Mouse (Mus musculus) right cerebral cortex, postnatal 36 days (tissue): ENCODE data around the gene Pdk4.

Source experiments
- DNase-seq, 2 experiments: peaks; one replicate each; pipeline ENCODE4 v3.0.0; 2022; ENCODE audit warnings: low spot score in 2 of 2, mixed read lengths in 1 of 2

Gene Pdk4

GRCm38 (mm10) chr6:5495961-5496853 is at the start of gene Pdk4:
Gene Pdk4, minus strand, starts transcription at chr6:5496309.
- peak; percentile 48 to 59 for DNase-seq

- no peak for DNase-seq
Measured at GRCm38 (mm10) chr6:5537855-5538365, 41.8 kb upstream of the Pdk4 start.

DNA sequence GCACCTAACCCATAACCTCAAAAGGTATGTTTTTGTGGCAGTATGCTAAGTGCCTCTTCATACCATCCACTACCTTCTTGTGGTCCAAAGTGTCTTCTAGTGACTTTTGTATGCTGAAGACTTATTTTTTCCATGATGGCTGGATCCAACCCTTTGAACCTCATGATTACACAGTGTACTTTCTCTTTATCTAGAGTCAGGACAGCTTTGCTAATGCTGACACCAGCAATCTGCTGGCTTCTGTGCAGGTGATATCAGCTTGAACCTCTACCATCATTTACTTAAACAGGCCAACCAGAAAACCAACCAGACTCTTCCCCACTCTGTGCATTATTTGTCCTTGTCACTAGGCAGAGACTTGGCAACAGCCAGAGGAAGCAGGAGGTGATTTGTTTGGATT is 39.6 kb upstream of the Pdk4 start:
- no peak for DNase-seq

- DNase-seq, result no peak
Measured at GRCm38 (mm10) chr6:5517091-5517490, 21.0 kb upstream of the Pdk4 start.

GRCm38 (mm10) chr6:5509757-5510156 is 13.6 kb upstream of the Pdk4 start:
- no peak for DNase-seq

DNA sequence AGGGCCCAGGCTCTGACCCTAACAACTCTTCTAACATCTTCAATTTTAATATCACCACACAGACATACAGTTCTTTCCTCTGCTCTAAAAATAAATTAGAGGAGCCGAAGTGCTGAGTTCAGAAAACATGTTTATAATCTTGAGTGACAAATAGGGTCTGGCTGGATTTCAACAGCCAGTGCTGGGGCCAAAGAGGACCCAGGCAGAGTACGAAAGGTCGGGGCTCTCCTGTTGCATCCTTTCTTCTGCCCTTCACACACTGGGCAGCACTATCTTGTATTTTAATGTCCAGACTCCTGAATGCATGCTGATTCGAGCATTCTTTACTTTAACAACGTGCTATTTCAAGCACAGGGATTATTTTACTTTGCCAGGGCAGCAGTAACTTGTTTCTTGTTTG is 13.2 kb upstream of the Pdk4 start:
- DNase-seq, result no peak

DNA sequence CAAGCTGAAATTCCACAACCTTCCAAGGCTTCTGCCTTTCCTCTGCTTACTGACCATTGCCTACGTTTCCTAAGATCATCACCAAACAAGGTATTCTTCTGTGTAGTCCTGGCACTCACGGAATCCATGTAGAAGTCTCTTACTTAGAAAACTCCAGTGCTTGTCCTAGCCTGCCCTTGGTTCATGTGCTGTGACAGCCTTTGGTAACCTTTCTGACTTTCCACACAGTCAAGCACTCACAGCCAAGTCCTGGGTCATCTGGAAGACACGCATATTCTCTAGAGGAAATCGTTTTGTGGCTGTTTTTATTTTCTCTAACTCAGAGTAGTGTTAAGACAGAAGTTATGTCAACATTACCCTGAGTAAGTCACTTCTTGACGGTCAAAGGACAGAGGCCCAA is 11.7 kb upstream of the Pdk4 start:
- DNase-seq, result no peak

- DNase-seq, result no peak
Measured at GRCm38 (mm10) chr6:5506271-5506670, 10.2 kb upstream of the Pdk4 start.

GRCm38 (mm10) chr6:5502810-5503209 is 6.7 kb upstream of the Pdk4 start:
- DNase-seq, result no peak

- DNase-seq, result no peak
Measured at GRCm38 (mm10) chr6:5501551-5501950, 5.4 kb upstream of the Pdk4 start.

DNA sequence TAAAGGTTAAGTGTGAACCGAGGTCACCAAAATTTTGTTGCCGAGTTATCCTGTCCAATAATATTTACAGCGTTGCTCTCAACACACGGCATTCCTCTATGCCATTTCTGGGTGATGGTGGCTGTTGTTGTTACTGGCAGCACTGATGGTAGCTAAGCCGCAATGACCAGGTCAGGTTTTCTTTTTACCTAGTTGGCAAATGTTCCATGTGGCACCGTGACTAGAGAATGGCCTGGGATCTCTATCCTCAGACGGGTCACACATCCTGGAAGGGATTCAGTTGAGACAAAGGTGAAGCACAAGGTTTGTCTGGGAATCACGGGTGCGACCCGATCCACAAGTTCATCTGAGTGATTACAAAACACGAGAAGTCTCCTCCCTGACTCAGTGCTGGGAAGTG is 2.6 kb upstream of the Pdk4 start:
- DNase-seq, result no peak

DNA sequence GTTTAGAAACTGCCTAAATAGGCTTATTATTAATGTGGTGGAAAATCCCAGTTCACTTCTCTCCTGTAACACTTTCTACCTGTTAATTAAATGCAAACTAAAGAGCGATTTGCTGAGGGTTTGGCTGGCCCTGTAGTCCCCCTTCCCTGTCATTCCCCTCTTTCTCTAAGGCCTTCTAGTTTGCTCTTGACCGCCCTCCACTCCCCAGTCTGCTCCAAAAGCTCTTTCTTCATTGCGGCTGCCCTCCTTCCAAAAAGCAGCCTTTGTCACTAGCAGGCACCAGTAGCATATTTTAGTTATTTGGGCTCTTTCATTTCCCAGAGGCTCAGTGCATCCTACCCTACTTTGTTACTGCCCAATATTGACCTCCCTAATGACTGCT is 736 bp upstream of the Pdk4 start:
- DNase-seq, result no peak

DNA sequence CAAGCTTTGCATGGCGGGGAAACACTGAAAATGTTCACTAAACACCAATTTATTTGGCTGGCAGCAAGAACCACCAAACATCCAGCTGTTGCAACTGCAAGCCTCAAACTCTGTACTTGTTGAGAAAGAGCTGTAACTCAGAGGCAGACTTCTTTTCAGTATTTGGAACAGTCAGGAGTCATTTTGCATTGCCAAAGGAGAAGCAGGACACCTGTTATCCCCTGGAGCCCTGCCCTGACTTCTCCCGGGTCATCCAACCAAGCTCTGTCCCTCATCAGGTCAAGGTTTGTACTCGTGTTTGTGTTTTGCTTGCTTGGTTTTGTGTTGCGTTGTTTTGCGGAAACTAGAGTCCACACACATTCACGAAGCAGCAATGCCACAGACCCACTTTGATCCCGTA is 11.1 kb downstream of the Pdk4 start:
- DNase-seq, result no peak

GRCm38 (mm10) chr6:5482270-5482783 is 13.8 kb downstream of the Pdk4 start:
- no peak for DNase-seq

- DNase-seq, result no peak
Measured at GRCm38 (mm10) chr6:5481066-5481465, 15.0 kb downstream of the Pdk4 start.

GRCm38 (mm10) chr6:5474021-5474420 is 22.1 kb downstream of the Pdk4 start:
- no peak for DNase-seq

- no peak for DNase-seq
Measured at GRCm38 (mm10) chr6:5472692-5473091, 23.4 kb downstream of the Pdk4 start.

DNA sequence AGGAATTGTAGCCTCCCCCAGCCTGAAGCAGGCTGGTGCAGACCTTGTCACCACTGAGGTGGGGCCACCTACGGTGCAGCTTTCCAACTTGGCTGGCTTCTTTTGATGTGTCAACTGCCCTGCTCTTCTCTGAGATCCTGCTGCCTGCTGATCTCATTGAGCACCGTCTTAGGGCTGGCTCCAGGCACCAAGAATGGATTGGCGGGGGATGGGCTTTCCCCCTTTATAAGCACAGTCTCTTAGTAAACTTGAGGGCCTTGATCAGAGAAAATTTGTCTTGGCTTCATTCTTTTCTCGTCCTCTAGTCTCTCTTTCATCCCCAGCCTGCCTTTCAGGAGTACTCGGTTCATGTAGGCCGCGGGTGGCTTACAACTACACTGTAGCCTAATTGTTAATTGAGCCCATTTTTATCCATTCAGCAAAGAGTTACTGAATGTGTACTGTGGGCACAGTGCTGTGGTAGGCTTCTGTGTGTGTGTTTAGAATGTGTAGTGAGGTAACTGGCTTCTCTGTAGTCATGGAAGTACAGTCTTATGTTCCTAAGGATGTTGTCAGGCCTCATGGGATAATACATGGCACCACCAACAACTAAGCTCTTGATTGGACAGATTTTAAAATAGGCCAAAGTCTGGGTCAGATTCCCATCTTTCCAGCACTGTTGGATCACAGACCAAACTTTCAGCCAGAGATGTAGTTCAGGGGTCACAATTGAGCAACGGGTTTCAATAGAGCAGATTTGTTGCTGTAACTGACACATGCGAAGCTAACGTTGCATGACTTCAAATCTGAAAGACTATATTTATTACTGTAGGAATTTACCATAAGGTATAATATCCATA is 25.4 kb downstream of the Pdk4 start:
- DNase-seq, result no peak

DNA sequence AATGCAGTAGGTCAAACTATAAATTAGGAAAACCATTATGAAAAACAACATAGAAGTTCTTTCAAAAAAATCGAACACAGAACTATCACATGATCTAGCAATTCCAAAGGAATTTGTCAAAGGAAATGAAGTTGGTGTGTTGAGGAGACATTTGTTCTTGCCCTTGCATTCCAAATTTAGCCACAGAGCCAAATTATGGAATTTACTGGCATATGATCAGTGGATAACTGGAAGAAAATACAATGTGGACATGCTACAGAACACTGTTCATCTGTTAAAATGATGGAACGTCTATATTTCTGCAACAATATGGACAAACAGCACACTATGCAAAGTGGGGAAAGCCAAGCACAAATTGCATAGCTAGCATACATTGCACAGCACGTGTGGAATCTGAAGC is 40.3 kb downstream of the Pdk4 start:
- no peak for DNase-seq

DNA sequence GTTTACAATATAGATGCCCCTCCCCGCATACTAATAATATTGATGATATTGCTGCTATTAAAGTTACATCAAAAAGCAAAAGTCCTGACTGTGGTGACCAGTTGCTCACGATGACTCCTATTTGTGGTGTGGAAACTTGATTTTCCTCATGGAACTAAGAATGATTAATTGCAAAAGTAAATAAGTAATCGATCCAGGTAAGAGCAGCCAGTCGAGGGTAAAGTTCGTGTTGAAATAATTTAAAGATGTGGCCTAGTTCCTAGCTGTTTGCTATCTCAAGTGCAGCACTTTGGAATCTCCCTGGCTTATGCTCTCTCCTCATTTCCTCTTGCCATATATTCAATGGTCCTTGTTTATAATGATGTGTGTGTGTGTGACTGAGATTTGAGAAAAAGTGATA is 46.2 kb downstream of the Pdk4 start:
- DNase-seq, result no peak

- DNase-seq, result no peak
Measured at GRCm38 (mm10) chr6:5448396-5448795, 47.7 kb downstream of the Pdk4 start.

DNA sequence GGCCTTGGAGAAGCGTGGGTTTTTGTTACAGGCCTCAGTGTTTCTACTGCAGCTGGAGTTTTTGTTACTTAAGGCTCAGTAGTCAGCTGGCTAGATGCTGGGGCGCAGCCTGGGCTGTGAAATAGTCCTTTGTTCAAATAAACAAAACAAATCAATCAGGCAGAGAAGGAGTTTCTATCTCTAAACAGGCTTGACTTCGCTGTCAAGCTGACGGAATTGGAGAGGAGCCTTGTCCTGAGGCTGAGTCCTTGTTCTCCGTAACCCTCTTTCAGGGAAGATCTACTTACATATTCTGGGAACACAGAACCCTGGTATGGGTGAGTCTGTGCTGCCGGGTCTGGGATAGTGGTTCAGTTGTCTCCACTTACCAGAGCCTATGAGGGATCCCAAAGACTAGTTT is 48.6 kb downstream of the Pdk4 start:
- peak in 1 of 2 experiments; percentile 1 for DNase-seq
